19 mouse cellular contexts compared by ENCODE assay signal in genomic region chr10:58944930-58945329, GRCm38 (mm10).
DNase-seq lines count a peak whose midpoint lies in the region; ATAC-seq and TF ChIP-seq lines count a peak whose summit lies in the region.
"Had no signal": no experiment of that assay in that cellular context is flagged by ENCODE, and none has a peak within 500 bp of the region (broad histone marks: within the 10 kb centered on the region; RNA-seq: fewer than 3 reads in every experiment).

No protein-coding gene starts in this region.

- H3K36me3 ChIP-seq in stomach, embryonic 16.5 days (ENCODE audit: control insufficient read depth, insufficient read depth, low read length), result no peaks in the 10 kb centered on the region
- H3K36me3 ChIP-seq in stomach, postnatal 0 days (ENCODE audit: control insufficient read depth, insufficient read depth, low read length), result no peaks in the 10 kb centered on the region
- H3K36me3 ChIP-seq in limb, embryonic 13.5 days, result no peaks in the 10 kb centered on the region
- H3K36me3 ChIP-seq: heart, embryonic 13.5 days; liver, embryonic 15.5 days; neural tube, embryonic 13.5 days had no signal

- H3K9ac ChIP-seq in stomach, embryonic 16.5 days (ENCODE audit: low read length), result no peak overlapping the region
- no peak overlapping the region for H3K9ac ChIP-seq in stomach, postnatal 0 days (ENCODE audit: low read length)
- H3K9ac ChIP-seq in limb, embryonic 13.5 days, result no peak overlapping the region
- H3K9ac ChIP-seq: heart, embryonic 13.5 days; hindbrain, embryonic 14.5 days; liver, embryonic 15.5 days; neural tube, embryonic 13.5 days had no signal

- H3K27ac ChIP-seq in stomach, embryonic 16.5 days (ENCODE audit: low read length), result no peak overlapping the region
- no peak overlapping the region for H3K27ac ChIP-seq in stomach, postnatal 0 days (replicated peaks)
- no peak overlapping the region for H3K27ac ChIP-seq in limb, embryonic 13.5 days
- H3K27ac ChIP-seq: heart, embryonic 13.5 days; hindbrain, embryonic 14.5 days; liver, embryonic 15.5 days; neural tube, embryonic 13.5 days had no signal

- H3K9me3 ChIP-seq in stomach, embryonic 16.5 days (replicated peaks; ENCODE audit: control insufficient read depth, low read length), result no peaks in the 10 kb centered on the region
- no peaks in the 10 kb centered on the region for H3K9me3 ChIP-seq in stomach, postnatal 0 days (ENCODE audit: control insufficient read depth, low read length)
- no peaks in the 10 kb centered on the region for H3K9me3 ChIP-seq in limb, embryonic 13.5 days
- H3K9me3 ChIP-seq: heart, embryonic 13.5 days; liver, embryonic 15.5 days; neural tube, embryonic 13.5 days had no signal

- peak; percentile 68; the same call in 1 of the 2 replicates for ATAC-seq in stomach, embryonic 16.5 days (ENCODE audit: insufficient read depth, low FRiP score)
- no peak; the same call in 1 of the 2 replicates for ATAC-seq in stomach, postnatal 0 days (ENCODE audit: low FRiP score, low TSS enrichment)
- ATAC-seq in limb, embryonic 13.5 days (ENCODE audit: low FRiP score, low read depth), result peak; percentile 80

- intact Hi-C loops in heart, postnatal 25 days (cut with DNase I), result no loop called here

- H3K27me3 ChIP-seq in stomach, embryonic 16.5 days (ENCODE audit: control insufficient read depth, insufficient read depth, low read length), result no peaks in the 10 kb centered on the region
- H3K27me3 ChIP-seq in stomach, postnatal 0 days (ENCODE audit: control insufficient read depth, insufficient read depth, low read length), result no peaks in the 10 kb centered on the region
- no peaks in the 10 kb centered on the region for H3K27me3 ChIP-seq in limb, embryonic 13.5 days
- H3K27me3 ChIP-seq: liver, embryonic 15.5 days; neural tube, embryonic 13.5 days had no signal

- H3K4me2 ChIP-seq in stomach, embryonic 16.5 days (ENCODE audit: low read depth, low read length), result no peak overlapping the region
- H3K4me2 ChIP-seq in stomach, postnatal 0 days (replicated peaks; ENCODE audit: low read depth), result no peak overlapping the region
- H3K4me2 ChIP-seq in limb, embryonic 13.5 days (replicated peaks), result no peak overlapping the region
- H3K4me2 ChIP-seq: heart, embryonic 13.5 days; hindbrain, embryonic 14.5 days; liver, embryonic 15.5 days; neural tube, embryonic 13.5 days had no signal

- TF ChIP-seq CTCF in stomach, postnatal 0 days (IDR thresholded peaks at IDR 0.05; ENCODE audit: low read depth), result no peak

- TF ChIP-seq EP300 in stomach, postnatal 0 days (optimal IDR thresholded peaks at IDR 0.05), result no peak

- 58% methylated on average over 6 of the region's 6 CpGs for WGBS in stomach, embryonic 16.5 days
- 56% methylated on average over 6 of the region's 6 CpGs for WGBS in stomach, postnatal 0 days
- 26% methylated on average over 6 of the region's 6 CpGs for WGBS in limb, embryonic 13.5 days

- no peaks in the 10 kb centered on the region for H3K4me1 ChIP-seq in stomach, embryonic 16.5 days (ENCODE audit: control insufficient read depth, insufficient read depth, low read length)
- H3K4me1 ChIP-seq in stomach, postnatal 0 days (replicated peaks; ENCODE audit: control insufficient read depth, insufficient read depth), result no peaks in the 10 kb centered on the region
- H3K4me1 ChIP-seq in limb, embryonic 13.5 days, result peaks cover 13% of the 10 kb centered on the region
- H3K4me1 ChIP-seq: heart, embryonic 13.5 days; liver, embryonic 15.5 days had no signal

- peak; percentile 92 for DNase-seq in heart, adult 11 months
- DNase-seq in heart, postnatal 25 days (ENCODE audit: low spot score), result no peak
- DNase-seq in stomach, postnatal 0 days (ENCODE audit: low spot score), result no peak
- no peak for DNase-seq in spleen, adult 12 weeks (ENCODE audit: low spot score)
- DNase-seq in cerebellum, postnatal 14 days, result no peak
- DNase-seq: adrenal gland, adult 8-10 months; cerebellum, adult 8-10 months; kidney, adult 11 months; kidney, postnatal 4 days; layer of hippocampus, postnatal 36 days; left cerebral cortex, postnatal 4 days; right cerebral cortex, postnatal 4 days had no signal

- no peak overlapping the region for H3K4me3 ChIP-seq in stomach, embryonic 16.5 days (replicated peaks; ENCODE audit: low read length)
- no peak overlapping the region for H3K4me3 ChIP-seq in stomach, postnatal 0 days (ENCODE audit: low read depth, low read length)
- no peak overlapping the region for H3K4me3 ChIP-seq in limb, embryonic 13.5 days
- H3K4me3 ChIP-seq: erythroblast, embryonic 14.5 days; heart, embryonic 13.5 days; liver, embryonic 15.5 days; neural tube, embryonic 13.5 days had no signal
